In genomic region chr11:73049335-73049734, GRCm38 (mm10) we compare ENCODE assay signal across 8 mouse cellular contexts. TPM values are rescaled to one million over a fixed set of nuclear protein-coding genes. Genes with fewer than 3 reads are reported as not detected.
DNase-seq lines count a peak whose midpoint lies in the region; ATAC-seq and TF ChIP-seq lines count a peak whose summit lies in the region.

No protein-coding gene starts in this region.

- in situ Hi-C loops in ES-E14 (cut with MboI; ENCODE audit: low sequenced_read_pairs in 2 of 2, unreplicated experiment in 2 of 2) = no loop called here

- 4% methylated on average over 4 of the region's 4 CpGs for WGBS in forebrain, embryonic 11.5 days
- WGBS in heart, postnatal 0 days = 8% methylated on average over 4 of the region's 4 CpGs
- 3% methylated on average over 4 of the region's 4 CpGs for WGBS in neural tube, embryonic 15.5 days

- H3K4me2 ChIP-seq in forebrain, embryonic 11.5 days (ENCODE audit: low read depth, low read length, severe bottlenecking) = peak overlapping the region; percentile 85
- peak overlapping the region; percentile 93 for H3K4me2 ChIP-seq in heart, postnatal 0 days (ENCODE audit: low read depth, low read length)
- H3K4me2 ChIP-seq in neural tube, embryonic 15.5 days = peak overlapping the region; percentile 75

- TF ChIP-seq CTCF in heart, postnatal 0 days (IDR thresholded peaks at IDR 0.05; ENCODE audit: low read depth) = peak; percentile 86

- no peak for TF ChIP-seq EP300 in heart, postnatal 0 days (IDR thresholded peaks at IDR 0.05; ENCODE audit: low read depth)

- H3K9me3 ChIP-seq in ES-E14 (ENCODE audit: control insufficient read depth, insufficient read depth, low read depth, low read length) = no peaks in the 10 kb centered on the region
- no peaks in the 10 kb centered on the region for H3K9me3 ChIP-seq in forebrain, embryonic 11.5 days (ENCODE audit: control insufficient read depth, low read length)
- H3K9me3 ChIP-seq in heart, postnatal 0 days (replicated peaks; ENCODE audit: control insufficient read depth, low read length) = no peaks in the 10 kb centered on the region
- no peaks in the 10 kb centered on the region for H3K9me3 ChIP-seq in neural tube, embryonic 15.5 days (replicated peaks)

- H3K27me3 ChIP-seq in forebrain, embryonic 11.5 days (ENCODE audit: control insufficient read depth, insufficient read depth, low read length) = no peaks in the 10 kb centered on the region
- H3K27me3 ChIP-seq in heart, postnatal 0 days (ENCODE audit: control insufficient read depth, insufficient read depth, low read length) = no peaks in the 10 kb centered on the region
- no peaks in the 10 kb centered on the region for H3K27me3 ChIP-seq in neural tube, embryonic 15.5 days (replicated peaks)

- H3K4me1 ChIP-seq in ES-E14 (ENCODE audit: control insufficient read depth in 2 of 2, insufficient read depth in 2 of 2, low read length in 2 of 2, poor library complexity in 1 of 2) = peaks cover 7% of the 10 kb centered on the region in 2 experiments; a peak in 2 of 4 replicates
- peaks cover 8% of the 10 kb centered on the region; the same call in 1 of the 2 replicates for H3K4me1 ChIP-seq in forebrain, embryonic 11.5 days (replicated peaks; ENCODE audit: control insufficient read depth, insufficient read depth, low read length)
- H3K4me1 ChIP-seq in heart, postnatal 0 days (ENCODE audit: control insufficient read depth, insufficient read depth) = peaks cover 17% of the 10 kb centered on the region
- peaks cover 19% of the 10 kb centered on the region for H3K4me1 ChIP-seq in neural tube, embryonic 15.5 days

- no peak overlapping the region for H3K27ac ChIP-seq in ES-E14 (ENCODE audit: insufficient read depth, low read depth, low read length, poor library complexity, severe bottlenecking)
- H3K27ac ChIP-seq in forebrain, embryonic 11.5 days (ENCODE audit: low read depth, low read length) = no peak overlapping the region
- peak overlapping the region; percentile 97; the same call in 1 of the 2 replicates for H3K27ac ChIP-seq in heart, postnatal 0 days (ENCODE audit: low read depth)
- H3K27ac ChIP-seq in neural tube, embryonic 15.5 days (replicated peaks) = peak overlapping the region; percentile 63

- peaks cover 9% of the 10 kb centered on the region for H3K36me3 ChIP-seq in ES-E14 (ENCODE audit: control insufficient read depth, insufficient read depth, low read length, poor library complexity, severe bottlenecking)
- H3K36me3 ChIP-seq in forebrain, embryonic 11.5 days (ENCODE audit: control insufficient read depth, insufficient read depth, low read length) = no peaks in the 10 kb centered on the region
- H3K36me3 ChIP-seq in heart, postnatal 0 days (replicated peaks; ENCODE audit: control insufficient read depth, insufficient read depth, low read length) = peaks cover 33% of the 10 kb centered on the region
- H3K36me3 ChIP-seq in neural tube, embryonic 15.5 days = peaks cover 27% of the 10 kb centered on the region

- ATAC-seq in forebrain, embryonic 11.5 days (replicated peaks; ENCODE audit: low FRiP score) = no peak
- no peak for ATAC-seq in heart, postnatal 0 days (ENCODE audit: insufficient read depth, low read depth)
- ATAC-seq in neural tube, embryonic 15.5 days (ENCODE audit: low FRiP score) = no peak

- H3K9ac ChIP-seq in ES-E14 (ENCODE audit: insufficient read depth, low read depth, low read length, poor library complexity, severe bottlenecking) = peak overlapping the region; percentile 7; the same call in 1 of the 2 replicates
- H3K9ac ChIP-seq in forebrain, embryonic 11.5 days (ENCODE audit: low read length) = peak overlapping the region; percentile 87; the same call in 1 of the 2 replicates
- no peak overlapping the region for H3K9ac ChIP-seq in heart, postnatal 0 days (replicated peaks; ENCODE audit: low read depth, low read length)
- H3K9ac ChIP-seq in neural tube, embryonic 15.5 days (replicated peaks) = peak overlapping the region; percentile 89; the same call in 1 of the 2 replicates

- H3K4me3 ChIP-seq in ES-E14 (ENCODE audit: insufficient read depth in 1 of 2, low read depth in 1 of 2, low read length in 2 of 2, poor library complexity in 1 of 2, severe bottlenecking in 1 of 2) = peak overlapping the region in 1 of 2 experiments; percentile 95; a peak in 1 of 4 replicates
- peak overlapping the region; percentile 91; the same call in 1 of the 2 replicates for H3K4me3 ChIP-seq in forebrain, embryonic 11.5 days (ENCODE audit: low read depth, low read length)
- H3K4me3 ChIP-seq in heart, postnatal 0 days (ENCODE audit: low read depth, low read length) = peak overlapping the region; percentile 100; the same call in 1 of the 2 replicates
- H3K4me3 ChIP-seq in neural tube, embryonic 15.5 days (replicated peaks) = peak overlapping the region; percentile 90

- peak; percentile 72 for DNase-seq in ES-E14 (ENCODE audit: low read depth, low spot score)
- DNase-seq in c-Kit-positive CD71-negative TER-119-negative erythroid progenitor cells, embryonic 14.5 days (ENCODE audit: low read depth) = peak; percentile 85
- DNase-seq in forebrain, embryonic 11.5 days (ENCODE audit: low spot score) = peak; percentile 88
- DNase-seq in heart, postnatal 0 days (ENCODE audit: low spot score) = peak; percentile 72
- peak; percentile 90 to 91 for DNase-seq in kidney, postnatal 4 days
- DNase-seq in lung, adult 18-20 months = peak; percentile 73 to 77
- peak; percentile 65 for DNase-seq in thymus, postnatal 0 days (ENCODE audit: low spot score)

TF ChIP-seq in ES-E14, 5 proteins besides CTCF, POLR2A, EP300 and RAD21:
- no peak for TF ChIP-seq ZC3H11A (IDR thresholded peaks at IDR 0.05; ENCODE audit: borderline replicate concordance, low read depth, low read length)
- no peak for TF ChIP-seq ZNF384 (IDR thresholded peaks at IDR 0.05; ENCODE audit: low read depth, low read length)
- TF ChIP-seq HCFC1 (IDR thresholded peaks at IDR 0.05; ENCODE audit: borderline replicate concordance, insufficient read depth, low read length) = no peak

RNA-seq across cellular contexts. Expression of gene Ncbp3, which starts 1.8 kb away (rescaled TPM):
- 9.6 and 10.4 TPM in 2 replicates for total RNA-seq in ES-E14 (2012; rRNA removed)
- polyA plus RNA-seq in forebrain, embryonic 11.5 days (2014; fragmentation: Nextera tagmentation; extraction: Ambion mirVana) = 12.6 and 13.2 TPM in 2 replicates
- 7.1 and 8.9 TPM in 2 replicates for total RNA-seq in heart, postnatal 0 days (2014; rRNA removed; ENCODE audit: low replicate concordance)
- 6.6 and 7.0 TPM in 2 replicates for polyA plus RNA-seq in heart, postnatal 0 days (2015; fragmentation: Nextera tagmentation; extraction: Ambion mirVana)
- polyA plus RNA-seq in neural tube, embryonic 15.5 days (2015; fragmentation: Nextera tagmentation; extraction: Ambion mirVana) = 9.1 and 10.1 TPM in 2 replicates
- polyA plus RNA-seq in thymus, postnatal 0 days (2015; fragmentation: Nextera tagmentation; extraction: Ambion mirVana) = 9.0 and 13.3 TPM in 2 replicates

RNA-seq across cellular contexts. Expression of gene Camkk1, which starts 30.5 kb away (rescaled TPM):
- 4.3 and 4.5 TPM in 2 replicates for total RNA-seq in ES-E14 (2012; rRNA removed)
- polyA plus RNA-seq in forebrain, embryonic 11.5 days (2014; fragmentation: Nextera tagmentation; extraction: Ambion mirVana) = 4.7 and 5.2 TPM in 2 replicates
- 0.62 and 4.9 TPM in 2 replicates for total RNA-seq in heart, postnatal 0 days (2014; rRNA removed; ENCODE audit: low replicate concordance)
- polyA plus RNA-seq in heart, postnatal 0 days (2015; fragmentation: Nextera tagmentation; extraction: Ambion mirVana) = 0.68 and 1.1 TPM in 2 replicates
- polyA plus RNA-seq in neural tube, embryonic 15.5 days (2015; fragmentation: Nextera tagmentation; extraction: Ambion mirVana) = 30.9 and 34.7 TPM in 2 replicates
- polyA plus RNA-seq in thymus, postnatal 0 days (2015; fragmentation: Nextera tagmentation; extraction: Ambion mirVana) = 18.8 and 19.6 TPM in 2 replicates

RNA-seq across cellular contexts. Expression of gene Itgae, which starts 41.0 kb away (rescaled TPM):
- total RNA-seq in ES-E14 (2012; rRNA removed) = 0.45 and 0.85 TPM in 2 replicates
- polyA plus RNA-seq in forebrain, embryonic 11.5 days (2014; fragmentation: Nextera tagmentation; extraction: Ambion mirVana) = 0.36 and 0.64 TPM in 2 replicates
- 0.58 TPM in 1 of 2 replicates, not detected in the other for total RNA-seq in heart, postnatal 0 days (2014; rRNA removed; ENCODE audit: low replicate concordance)
- 0.04 and 0.12 TPM in 2 replicates for polyA plus RNA-seq in heart, postnatal 0 days (2015; fragmentation: Nextera tagmentation; extraction: Ambion mirVana)
- polyA plus RNA-seq in neural tube, embryonic 15.5 days (2015; fragmentation: Nextera tagmentation; extraction: Ambion mirVana) = 0.19 and 2.7 TPM in 2 replicates
- polyA plus RNA-seq in thymus, postnatal 0 days (2015; fragmentation: Nextera tagmentation; extraction: Ambion mirVana) = 8.0 and 10.5 TPM in 2 replicates

RNA-seq across cellular contexts. Expression of gene P2rx1, which starts 50.4 kb away (rescaled TPM):
- 0.36 and 0.69 TPM in 2 replicates for total RNA-seq in ES-E14 (2012; rRNA removed)
- polyA plus RNA-seq in forebrain, embryonic 11.5 days (2014; fragmentation: Nextera tagmentation; extraction: Ambion mirVana) = 1.1 and 1.6 TPM in 2 replicates
- 1.4 and 24.8 TPM in 2 replicates for total RNA-seq in heart, postnatal 0 days (2014; rRNA removed; ENCODE audit: low replicate concordance)
- polyA plus RNA-seq in heart, postnatal 0 days (2015; fragmentation: Nextera tagmentation; extraction: Ambion mirVana) = 0.71 and 1.0 TPM in 2 replicates
- 0.47 and 3.3 TPM in 2 replicates for polyA plus RNA-seq in neural tube, embryonic 15.5 days (2015; fragmentation: Nextera tagmentation; extraction: Ambion mirVana)
- polyA plus RNA-seq in thymus, postnatal 0 days (2015; fragmentation: Nextera tagmentation; extraction: Ambion mirVana) = 61.5 and 71.4 TPM in 2 replicates

Comparison
In these comparisons a context has a peak if more than half of its experiments do, and no peak if none do; other contexts are left out.
1. H3K27ac ChIP-seq: peak in heart, postnatal 0 days (single experiment) and neural tube, embryonic 15.5 days (single experiment); none in ES-E14 (single experiment) and forebrain, embryonic 11.5 days (single experiment).
2. Peak in every context shown above with its lines, with median percentiles within 50 percentile points of each other: DNase-seq and H3K4me2 ChIP-seq.